In genomic region chr14:64593564-64593963, GRCm38 (mm10) we compare ENCODE assay signal across 9 mouse cellular contexts.
DNase-seq lines count a peak whose midpoint lies in the region; ATAC-seq and TF ChIP-seq lines count a peak whose summit lies in the region.
"Had no signal": no experiment of that assay in that cellular context is flagged by ENCODE, and none has a peak within 500 bp of the region (broad histone marks: within the 10 kb centered on the region; RNA-seq: fewer than 3 reads in every experiment).

No protein-coding gene starts in this region.

- H3K9ac ChIP-seq in hindbrain, postnatal 0 days (replicated peaks; ENCODE audit: low read length): peak overlapping the region; percentile 96; the same call in 1 of the 2 replicates
- H3K9ac ChIP-seq in midbrain, embryonic 15.5 days: peak overlapping the region; percentile 77
- H3K9ac ChIP-seq: limb, embryonic 13.5 days had no signal

- peak overlapping the region; percentile 71 for H3K4me3 ChIP-seq in hindbrain, postnatal 0 days (ENCODE audit: low read length)
- H3K4me3 ChIP-seq in midbrain, embryonic 15.5 days: peak overlapping the region; percentile 86
- H3K4me3 ChIP-seq: limb, embryonic 13.5 days had no signal

- H3K27me3 ChIP-seq in hindbrain, postnatal 0 days (ENCODE audit: insufficient read depth, low read length): no peaks in the 10 kb centered on the region
- H3K27me3 ChIP-seq in midbrain, embryonic 15.5 days (replicated peaks): no peaks in the 10 kb centered on the region

- peak; percentile 26 for DNase-seq in Muller cell, postnatal 12 days (ENCODE audit: inconsistent ontology term)
- peak; percentile 59 to 70 for DNase-seq in cerebellum, postnatal 36 days
- DNase-seq in hindbrain, postnatal 0 days (ENCODE audit: low spot score): peak; percentile 68
- DNase-seq in heart, postnatal 25 days (ENCODE audit: low spot score): no peak
- DNase-seq in kidney, postnatal 25 days: no peak
- DNase-seq in kidney, postnatal 14 days: no peak

- WGBS in hindbrain, postnatal 0 days: 17% methylated on average over 4 of the region's 4 CpGs
- WGBS in midbrain, embryonic 15.5 days: 18% methylated on average over 4 of the region's 4 CpGs

- peak; percentile 8; the same call in 1 of the 2 replicates for ATAC-seq in hindbrain, postnatal 0 days
- ATAC-seq in midbrain, embryonic 15.5 days (replicated peaks): no peak; the same call in 1 of the 2 replicates
- no peak for ATAC-seq in monocyte, adult 5-6 weeks (replicated peaks; ENCODE audit: insufficient number of reproducible peaks, low FRiP score, low TSS enrichment, poor library complexity, severe bottlenecking)

- no peaks in the 10 kb centered on the region for H3K9me3 ChIP-seq in hindbrain, postnatal 0 days (ENCODE audit: low read length)
- no peaks in the 10 kb centered on the region for H3K9me3 ChIP-seq in midbrain, embryonic 15.5 days
- H3K9me3 ChIP-seq: limb, embryonic 13.5 days had no signal

- peaks cover 11% of the 10 kb centered on the region for H3K4me1 ChIP-seq in hindbrain, postnatal 0 days (ENCODE audit: insufficient read depth, low read length)
- peaks cover 46% of the 10 kb centered on the region for H3K4me1 ChIP-seq in midbrain, embryonic 15.5 days

- peak overlapping the region; percentile 97 for H3K27ac ChIP-seq in hindbrain, postnatal 0 days
- H3K27ac ChIP-seq in midbrain, embryonic 15.5 days: peak overlapping the region; percentile 100
- H3K27ac ChIP-seq: limb, embryonic 13.5 days had no signal

- peak overlapping the region; percentile 77 for H3K4me2 ChIP-seq in hindbrain, postnatal 0 days (ENCODE audit: low read depth, low read length)
- H3K4me2 ChIP-seq in midbrain, embryonic 15.5 days: peak overlapping the region; percentile 95
- H3K4me2 ChIP-seq: limb, embryonic 13.5 days had no signal

- TF ChIP-seq CTCF in hindbrain, postnatal 0 days (IDR thresholded peaks at IDR 0.05; ENCODE audit: low read depth): no peak

- intact Hi-C loops in heart, postnatal 25 days (cut with DNase I): no loop called here

- no peaks in the 10 kb centered on the region; the same call in 1 of the 2 replicates for H3K36me3 ChIP-seq in hindbrain, postnatal 0 days (ENCODE audit: insufficient read depth, low read length)
- H3K36me3 ChIP-seq in midbrain, embryonic 15.5 days (replicated peaks): no peaks in the 10 kb centered on the region
- H3K36me3 ChIP-seq: limb, embryonic 13.5 days had no signal

Comparison
In these comparisons a context has a peak if more than half of its experiments do, and no peak if none do; other contexts are left out.
1. DNase-seq: peak in Muller cell, postnatal 12 days (single experiment), cerebellum, postnatal 36 days (2 of 2) and hindbrain, postnatal 0 days (single experiment); none in heart, postnatal 25 days (single experiment), kidney, postnatal 25 days (0 of 2) and kidney, postnatal 14 days (single experiment).